Mouse (Mus musculus) CD4-positive, CD25-positive, alpha-beta regulatory T cell, adult 2 months (primary cell): Measurements from ENCODE around the gene Actl7b.

Source experiments
- DNase-seq: peaks from one replicate; pipeline ENCODE4 v3.0.0-alpha.2; 2012; ENCODE audit warnings: low read depth, low spot score

The Actl7b gene

DNA sequence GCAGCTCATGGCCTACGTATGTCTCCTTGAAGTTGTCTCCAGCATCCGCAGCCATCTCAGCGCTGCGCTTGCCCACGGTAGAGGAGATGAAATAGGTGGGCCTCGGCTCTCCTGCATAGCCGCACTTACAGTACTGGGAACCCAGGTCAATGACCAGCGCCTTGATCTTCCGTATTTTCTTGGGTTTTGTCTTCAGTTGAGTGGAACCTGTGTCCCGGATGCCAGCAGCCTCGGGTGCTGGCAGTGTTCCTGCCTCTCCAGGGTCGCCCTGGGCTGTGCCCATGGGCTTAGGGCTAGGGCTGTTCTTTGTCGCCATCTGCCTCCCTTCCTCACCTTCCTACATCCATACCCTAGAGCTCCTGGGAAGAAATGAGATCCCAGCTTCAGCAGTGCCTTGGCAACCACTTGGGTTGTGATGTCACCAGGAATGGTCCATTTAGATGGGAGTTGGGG, at the start of gene Actl7b:
Actl7b (minus strand) TSS at position 403 of the 453 bp plus-strand sequence.
- DNase-seq: no peak

DNA sequence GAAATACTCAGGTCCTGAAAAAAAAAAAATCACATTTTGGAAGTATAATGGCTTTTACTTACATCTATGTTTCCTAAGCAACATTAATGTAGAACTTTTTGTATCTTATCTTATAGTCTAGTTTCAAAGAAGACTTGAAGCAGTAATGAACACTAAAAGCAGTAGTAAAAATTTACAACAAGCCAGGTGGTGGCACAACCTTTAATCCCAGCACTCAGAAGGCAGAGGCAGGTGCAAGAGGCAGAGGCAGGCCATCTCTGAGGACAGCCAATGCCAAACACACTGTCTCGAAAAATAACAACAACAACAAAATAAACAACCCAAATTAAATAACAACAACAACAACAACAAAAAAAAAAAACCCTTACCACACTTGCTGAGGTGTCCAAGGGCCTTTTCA, 29.8 kb upstream of the Actl7b start:
- no peak for DNase-seq

DNA sequence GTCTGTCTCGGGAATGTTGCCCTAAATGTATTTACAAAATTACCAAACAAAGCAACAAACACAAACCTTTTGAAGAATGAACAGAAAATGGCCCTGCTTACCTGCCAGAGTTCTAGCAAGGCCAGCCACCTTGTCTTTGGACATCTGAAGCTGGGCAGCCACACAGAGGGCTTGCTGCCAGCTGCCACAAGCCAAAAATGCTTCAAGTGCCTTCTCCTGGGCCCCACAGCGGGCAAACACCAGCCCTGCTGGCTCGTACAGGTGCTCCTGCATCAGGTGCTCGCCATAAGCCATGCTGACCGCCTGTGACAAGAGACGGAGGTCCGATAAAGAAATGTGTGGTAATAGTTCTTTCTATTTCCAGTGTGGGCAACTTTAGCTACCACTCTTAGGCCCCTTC, 27.7 kb upstream of the Actl7b start:
- DNase-seq: no peak

DNA sequence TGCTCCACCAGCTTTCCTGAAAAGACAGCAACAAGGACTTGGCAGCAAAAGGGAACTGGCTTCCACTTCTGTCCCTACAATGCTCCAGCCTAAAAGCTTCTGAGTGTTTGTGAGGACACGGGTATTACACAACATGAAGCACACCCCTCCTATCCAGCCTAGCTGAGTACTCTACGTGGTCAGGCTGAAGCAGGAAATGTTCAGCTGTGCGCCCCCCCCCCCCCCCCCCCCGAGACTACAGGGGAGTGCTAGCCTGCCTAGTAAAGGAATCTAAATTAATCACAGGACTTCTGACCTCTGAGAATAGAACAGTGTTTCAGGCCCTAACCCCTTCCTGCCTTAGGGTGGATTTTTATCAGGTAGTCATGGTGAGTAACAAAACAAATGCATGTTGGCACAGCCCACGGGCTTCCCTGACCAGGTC, 26.6 kb upstream of the Actl7b start:
- no peak for DNase-seq

DNA sequence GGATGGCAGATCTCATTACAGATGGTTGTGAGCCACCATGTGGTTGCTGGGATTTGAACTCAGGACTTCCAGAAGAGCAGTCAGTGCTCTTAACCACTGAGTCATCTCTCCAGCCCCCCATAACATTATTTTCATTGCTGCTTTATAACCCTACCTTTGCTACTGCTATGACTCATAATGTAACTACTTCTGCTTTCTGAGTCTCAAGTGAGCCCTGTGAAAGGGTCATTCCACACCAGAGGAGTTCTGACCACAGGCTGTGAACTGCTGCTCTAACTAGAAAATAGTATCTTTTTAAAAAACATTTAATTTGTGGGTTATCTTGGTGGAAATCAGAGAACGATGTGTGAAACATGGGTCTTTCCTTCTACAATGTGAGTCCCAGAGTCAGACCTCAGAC, 16.4 kb upstream of the Actl7b start:
- DNase-seq: no peak

DNA sequence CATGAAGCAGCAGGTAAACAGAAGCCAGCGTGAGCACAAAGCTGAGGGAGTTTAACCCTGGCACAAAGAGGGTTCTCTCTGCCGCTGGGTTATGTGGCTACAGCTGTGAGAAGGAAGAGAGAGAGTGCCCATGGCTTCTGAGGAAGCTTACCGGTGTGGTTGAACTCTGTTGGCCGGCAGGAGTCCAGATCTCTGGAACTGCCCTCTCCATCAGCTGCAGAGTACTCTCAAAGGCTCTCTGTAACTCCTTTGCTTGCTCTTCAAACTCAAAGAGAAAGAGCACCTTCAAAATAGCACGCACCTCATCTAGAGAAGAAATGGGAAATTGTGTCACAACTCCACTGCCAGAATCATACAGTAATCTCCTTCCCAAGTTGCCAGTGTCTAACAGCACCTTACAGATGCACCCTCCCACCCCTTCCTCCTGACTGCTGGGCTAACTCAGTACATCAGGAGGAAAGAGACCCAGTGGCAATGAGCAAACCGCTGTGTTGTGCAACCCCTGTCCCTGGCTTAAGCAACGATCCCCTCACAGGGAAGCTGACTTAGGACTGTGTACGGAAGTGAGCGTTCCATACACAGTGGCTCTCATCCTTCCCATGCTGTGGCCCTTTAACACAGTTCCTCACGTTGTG, 15.8 kb upstream of the Actl7b start:
- no peak for DNase-seq

DNA sequence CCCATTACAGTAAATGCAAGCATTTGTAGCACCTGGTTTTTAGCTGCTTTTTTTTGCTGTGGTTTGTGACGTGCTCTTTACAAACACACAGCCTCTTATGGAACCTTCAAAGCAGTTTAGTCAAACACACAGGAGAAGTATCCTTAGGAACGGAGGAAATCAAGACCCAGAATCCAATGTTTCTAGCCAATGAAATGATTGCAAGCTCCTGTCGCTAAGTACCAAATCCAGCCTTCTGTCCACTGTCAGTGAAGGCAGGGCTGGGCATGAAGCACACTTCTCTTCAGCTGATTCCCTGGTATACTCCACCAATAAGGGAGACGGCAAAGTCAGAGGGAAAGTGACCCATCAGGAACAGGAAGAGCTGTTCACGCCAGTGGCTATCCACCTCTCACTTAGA, 14.8 kb upstream of the Actl7b start:
- no peak for DNase-seq

DNA sequence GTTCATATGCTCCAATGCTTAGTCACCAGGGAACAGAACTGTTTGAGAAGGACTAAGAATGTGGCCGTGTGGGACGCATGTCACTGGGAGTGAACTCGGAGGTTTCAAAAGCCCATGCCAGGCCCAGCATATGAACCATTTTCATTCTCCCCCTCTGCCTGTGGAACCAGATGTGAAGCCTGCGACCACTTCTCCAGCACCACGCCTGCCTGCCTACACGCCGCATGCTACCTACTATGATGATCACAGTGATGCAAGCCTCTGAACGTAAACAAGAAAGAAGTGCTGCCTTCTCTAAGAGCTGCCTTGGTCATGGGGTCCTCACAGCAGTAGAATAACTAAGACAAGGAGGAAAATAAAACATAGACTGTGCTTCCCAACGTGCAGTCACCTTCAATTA, 6.2 kb upstream of the Actl7b start:
- DNase-seq: no peak

DNA sequence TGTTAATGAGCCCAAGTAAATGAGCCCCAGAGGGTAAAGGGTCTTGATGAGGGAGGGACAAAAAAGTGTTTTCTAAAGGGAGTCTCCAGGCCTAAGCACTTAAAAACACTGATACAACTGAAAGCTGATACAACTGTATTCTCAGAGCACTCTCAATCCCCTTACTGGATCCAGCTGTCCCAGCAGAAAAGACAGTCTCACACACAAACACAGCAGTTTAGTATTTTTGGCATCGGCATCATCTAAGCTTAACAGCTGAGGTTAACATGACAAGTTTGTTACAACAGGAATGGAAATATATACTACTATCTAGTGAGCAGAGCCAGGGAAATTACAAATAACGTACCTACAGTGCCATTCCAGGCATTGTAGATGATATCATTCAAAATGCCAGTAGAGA, 5.1 kb upstream of the Actl7b start:
- no peak for DNase-seq

DNA sequence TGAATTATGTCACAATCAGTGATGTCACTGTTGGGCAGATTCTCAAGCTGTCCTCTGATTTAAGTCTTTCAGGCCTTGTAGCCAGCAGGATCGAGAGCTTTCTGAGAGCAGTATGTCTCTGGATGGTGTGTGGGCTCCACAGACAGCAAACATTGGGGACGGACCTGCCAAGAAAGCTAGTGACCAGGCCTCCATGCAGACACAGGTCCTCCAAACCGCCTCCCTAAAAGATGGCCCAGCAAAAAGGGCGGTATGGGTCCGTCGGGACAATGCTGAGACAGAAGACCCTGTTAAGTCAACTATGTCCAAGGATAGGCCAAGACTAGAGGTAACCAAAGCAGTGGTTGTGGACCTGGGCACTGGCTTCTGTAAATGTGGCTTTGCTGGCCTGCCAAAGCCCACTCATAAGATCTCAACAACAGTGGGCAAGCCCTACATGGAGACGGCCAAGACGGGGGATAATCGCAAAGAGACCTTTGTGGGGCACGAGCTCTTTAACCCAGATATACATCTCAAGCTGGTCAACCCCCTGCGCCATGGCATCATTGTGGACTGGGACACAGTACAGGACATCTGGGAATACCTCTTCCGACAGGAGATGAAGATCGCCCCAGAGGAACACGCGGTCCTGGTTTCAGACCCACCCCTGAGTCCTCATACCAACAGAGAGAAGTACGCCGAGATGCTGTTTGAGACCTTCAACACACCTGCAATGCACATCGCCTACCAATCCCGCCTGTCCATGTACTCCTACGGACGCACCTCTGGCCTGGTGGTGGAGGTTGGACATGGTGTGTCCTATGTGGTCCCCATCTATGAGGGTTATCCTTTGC, 2.3 kb upstream of the Actl7b start, which contains the start of gene Actl7a:
Actl7a (plus strand) TSS at position 51 of the 833 bp plus-strand sequence.
- no peak for DNase-seq

DNA sequence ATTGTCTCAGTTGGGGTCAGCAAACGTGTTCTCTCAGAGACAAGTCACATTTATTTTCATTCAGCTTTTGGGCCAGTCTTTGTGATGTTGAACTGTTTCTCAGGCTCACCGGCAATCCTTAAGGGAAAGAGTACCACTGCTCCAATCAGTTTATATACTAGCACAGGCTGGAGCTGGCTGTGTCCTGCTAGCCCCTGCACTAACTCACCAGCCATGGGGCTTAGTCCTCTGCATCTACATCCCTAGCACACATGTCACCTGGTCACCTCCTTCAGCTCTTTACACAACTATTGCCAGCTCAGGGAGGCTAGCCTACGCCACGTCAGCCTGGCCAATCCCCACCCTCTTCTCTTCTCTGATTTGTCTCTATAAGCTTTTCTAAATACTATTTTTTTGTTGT, 1.5 kb upstream of the Actl7b start:
- DNase-seq: no peak

DNA sequence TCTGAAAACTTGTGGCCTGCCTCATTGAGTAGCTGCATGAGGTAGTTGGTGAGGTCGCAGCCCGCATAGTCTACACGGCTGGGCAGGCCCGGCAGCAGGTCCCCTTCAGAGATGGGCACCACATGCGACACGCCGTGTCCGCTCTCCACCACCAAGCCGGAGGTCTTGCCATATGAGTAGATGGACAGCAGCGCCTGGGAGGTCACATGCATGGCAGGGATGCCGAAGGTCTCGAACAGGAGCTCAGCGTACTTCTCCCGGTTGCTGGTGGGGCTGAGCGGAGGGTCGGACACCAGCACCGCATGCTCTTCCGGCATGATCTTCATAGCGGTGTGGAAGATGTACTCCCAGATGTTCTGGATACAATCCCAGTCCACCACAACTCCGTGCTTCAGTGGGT, 632 bp downstream of the Actl7b start:
- DNase-seq: no peak

DNA sequence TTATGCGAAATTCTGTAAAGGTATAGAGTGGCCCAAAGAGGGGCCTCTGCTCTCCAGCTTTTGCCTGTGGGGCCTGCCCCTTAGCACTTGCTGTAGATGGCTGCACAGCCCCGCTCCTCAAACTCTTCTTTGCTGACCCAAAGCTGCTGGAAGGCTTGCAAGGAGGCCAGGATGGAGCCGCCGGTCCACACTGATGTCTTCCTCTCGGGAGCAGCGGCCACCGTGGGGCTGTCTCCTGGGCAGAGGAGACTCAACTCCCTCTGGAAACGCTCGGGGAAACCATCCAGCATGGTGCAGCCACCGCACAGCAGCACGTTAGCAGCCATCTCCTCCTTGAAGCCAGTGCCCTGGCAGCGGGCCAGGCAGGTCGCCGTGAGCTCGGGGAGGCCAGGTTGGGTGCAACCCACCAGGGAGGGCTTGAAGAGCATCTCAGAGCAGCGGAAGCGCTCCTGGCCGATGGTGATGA, 1.2 kb downstream of the Actl7b start, which contains the start of gene Gm26657:
Gm26657 (plus strand) TSS at position 51 of the 466 bp plus-strand sequence.
- DNase-seq: no peak

DNA sequence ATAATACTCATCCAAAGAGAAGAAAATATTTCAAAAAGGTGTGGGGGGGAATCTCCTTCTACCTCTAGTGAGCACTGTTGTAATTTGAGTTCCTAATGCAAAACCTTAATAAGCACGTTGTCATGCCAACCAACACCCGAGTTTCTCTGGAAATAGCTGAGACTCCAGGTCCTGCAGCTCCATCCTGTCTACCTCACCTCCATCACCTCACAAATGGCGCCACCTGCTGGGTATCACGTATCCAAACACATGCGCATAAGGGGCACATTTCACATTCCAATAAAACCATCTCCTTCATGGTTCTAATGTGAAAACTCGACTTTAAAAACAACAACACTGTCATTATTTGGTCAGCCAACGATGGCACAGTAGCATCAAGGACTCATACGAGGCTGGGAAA, 15.4 kb downstream of the Actl7b start:
- peak; percentile 34 for DNase-seq

DNA sequence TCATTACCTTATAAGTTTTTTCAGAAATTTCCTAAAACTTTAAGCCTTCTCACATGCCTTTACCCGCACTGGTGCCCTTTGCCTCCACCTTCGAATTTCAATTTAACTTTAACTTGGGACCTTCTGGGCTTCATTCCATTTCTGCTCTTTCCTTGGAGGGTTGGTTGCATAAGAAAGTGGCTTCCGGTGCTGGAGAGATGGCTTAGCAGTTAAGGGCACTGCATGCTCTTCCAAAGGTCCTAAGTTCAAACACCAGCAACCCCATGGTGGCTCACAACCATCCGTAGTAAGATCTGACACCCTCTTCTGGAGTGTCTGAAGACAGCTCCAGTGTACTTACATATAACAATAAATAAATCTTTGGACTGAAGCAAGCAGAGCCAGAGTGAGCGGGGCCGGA, 18.0 kb downstream of the Actl7b start:
- no peak for DNase-seq

DNA sequence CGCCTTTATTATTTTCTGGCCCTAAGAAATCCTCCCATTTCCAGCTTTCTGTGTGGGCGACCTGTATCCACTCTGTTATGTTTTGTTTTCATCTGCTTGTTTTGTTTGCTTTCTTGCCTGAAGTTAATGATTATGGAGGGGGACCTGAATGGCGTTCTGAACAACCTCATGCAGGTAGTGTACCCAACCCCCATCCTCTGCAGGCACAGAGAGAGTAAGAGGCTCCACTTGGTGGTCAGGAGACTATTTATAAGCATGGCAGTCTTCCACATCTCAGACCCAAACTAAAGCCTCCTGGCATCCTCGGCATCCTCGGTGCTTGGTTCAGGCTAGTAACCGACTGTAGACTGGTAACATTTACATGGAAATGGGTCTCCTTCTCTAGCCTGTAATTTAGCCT, 18.9 kb downstream of the Actl7b start:
- DNase-seq: no peak

DNA sequence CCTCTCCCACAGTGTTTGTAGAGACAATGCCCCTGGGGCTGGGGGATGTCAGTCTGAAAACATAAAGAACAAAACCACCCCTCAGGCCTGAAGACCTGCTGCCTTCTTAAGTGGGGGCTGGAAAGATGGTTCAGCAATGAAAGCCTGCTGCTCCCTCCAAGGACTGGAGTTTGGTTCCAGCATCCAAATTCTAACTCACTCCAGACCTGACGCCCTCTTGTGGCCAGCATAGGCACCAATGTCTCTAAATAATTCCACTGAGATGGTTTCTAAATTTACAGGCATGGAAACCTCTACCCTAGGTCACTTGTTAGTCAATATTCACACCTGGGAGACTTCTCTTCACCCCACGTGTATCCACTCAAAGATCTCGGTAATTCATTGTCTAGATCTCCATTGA, 19.8 kb downstream of the Actl7b start:
- DNase-seq: peak; percentile 43

DNA sequence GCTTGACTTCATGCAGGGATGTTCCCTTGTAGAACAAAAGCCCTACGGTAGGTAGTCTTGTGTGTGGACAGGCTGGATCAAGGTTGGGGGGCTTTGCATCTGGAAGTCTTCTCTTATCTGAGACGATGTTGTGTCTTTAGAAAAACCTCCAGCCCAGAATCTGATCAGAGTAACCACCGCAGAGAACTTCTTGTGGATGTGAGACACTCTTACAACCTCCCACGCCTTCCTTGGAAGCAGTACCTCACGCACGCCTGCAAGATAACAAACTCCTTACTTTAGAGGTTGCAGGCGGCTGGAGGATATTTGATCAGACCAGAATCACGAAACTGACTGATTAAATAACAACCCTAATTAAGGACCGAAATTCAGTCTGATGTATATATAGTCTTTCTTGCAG, 20.8 kb downstream of the Actl7b start:
- no peak for DNase-seq

DNA sequence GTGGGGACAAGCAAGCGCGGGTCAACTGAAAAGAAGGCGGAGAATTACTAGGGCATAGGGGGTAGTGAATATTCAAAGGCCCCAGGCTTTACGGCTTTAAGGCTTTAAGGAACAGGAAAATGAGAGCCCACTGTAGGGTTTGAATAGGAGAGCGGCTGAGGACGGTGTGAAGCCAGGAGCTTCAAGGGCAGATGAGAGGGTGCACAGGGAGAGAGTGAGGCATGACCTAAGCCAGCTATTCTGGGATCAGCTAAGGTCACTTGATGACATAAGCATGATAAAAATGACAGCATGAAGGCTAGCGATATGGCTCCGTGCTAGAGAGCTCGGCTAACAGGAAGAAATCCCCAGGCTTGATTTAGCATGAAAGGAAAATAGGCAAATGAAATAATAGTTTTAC, 21.8 kb downstream of the Actl7b start:
- DNase-seq: no peak

DNA sequence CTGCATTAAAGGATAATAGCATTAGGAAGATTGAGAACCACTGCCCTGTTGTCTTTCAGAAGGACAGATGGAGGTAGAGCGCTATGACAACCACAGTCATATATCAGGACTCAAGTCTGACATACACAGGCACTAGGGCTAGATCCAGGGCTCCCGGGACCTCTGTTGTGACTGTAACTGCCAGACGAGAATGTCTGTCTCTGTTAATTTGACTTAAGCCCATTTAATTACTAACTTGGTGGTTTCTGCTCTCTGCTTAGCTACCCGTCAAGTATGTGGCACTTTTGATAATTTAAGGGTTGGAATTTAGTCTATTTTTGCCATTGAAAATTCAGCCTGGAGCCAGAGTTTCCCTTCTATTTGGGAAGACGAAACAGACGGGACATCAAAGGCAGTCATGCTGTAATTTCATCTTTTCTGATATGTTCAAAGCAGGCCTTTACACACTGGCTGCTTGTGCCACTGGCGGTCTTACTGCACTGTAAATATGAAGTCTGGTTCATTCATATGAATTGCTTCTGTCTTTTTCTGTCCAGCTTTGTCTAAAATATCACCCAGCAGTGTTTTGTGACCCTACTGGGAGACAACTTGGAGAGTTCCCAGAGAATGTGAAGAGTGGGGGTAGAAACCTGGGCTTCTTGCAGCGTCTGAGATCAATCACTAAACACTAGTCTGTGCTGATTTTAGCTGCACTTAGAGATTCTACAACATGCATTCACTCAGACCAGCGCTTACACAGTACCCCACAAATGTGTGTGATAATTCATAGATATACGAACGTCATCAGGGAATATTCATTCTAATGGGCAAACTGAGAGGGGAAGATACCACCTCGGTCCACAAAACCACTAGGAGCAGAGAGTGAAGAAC, 22.4 kb downstream of the Actl7b start:
- DNase-seq: no peak

DNA sequence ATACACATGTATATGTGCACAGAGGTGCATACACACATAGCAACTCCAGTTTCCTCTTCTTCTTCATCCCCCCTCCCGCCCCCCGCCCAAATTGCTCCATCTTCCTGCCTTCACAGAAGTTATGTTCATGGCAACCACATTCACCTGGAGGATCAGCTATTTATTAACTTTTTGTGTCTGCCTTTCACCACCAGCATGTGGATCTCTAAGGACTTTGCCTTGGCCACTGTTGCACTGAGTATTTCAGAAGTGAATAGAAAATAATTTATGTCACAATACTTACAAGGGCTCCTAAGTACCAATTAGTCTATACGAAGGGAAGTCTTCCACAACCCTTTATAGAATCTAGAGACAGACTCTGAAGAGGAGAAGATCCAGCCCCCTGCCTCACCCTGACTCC, 23.3 kb downstream of the Actl7b start:
- no peak for DNase-seq

DNA sequence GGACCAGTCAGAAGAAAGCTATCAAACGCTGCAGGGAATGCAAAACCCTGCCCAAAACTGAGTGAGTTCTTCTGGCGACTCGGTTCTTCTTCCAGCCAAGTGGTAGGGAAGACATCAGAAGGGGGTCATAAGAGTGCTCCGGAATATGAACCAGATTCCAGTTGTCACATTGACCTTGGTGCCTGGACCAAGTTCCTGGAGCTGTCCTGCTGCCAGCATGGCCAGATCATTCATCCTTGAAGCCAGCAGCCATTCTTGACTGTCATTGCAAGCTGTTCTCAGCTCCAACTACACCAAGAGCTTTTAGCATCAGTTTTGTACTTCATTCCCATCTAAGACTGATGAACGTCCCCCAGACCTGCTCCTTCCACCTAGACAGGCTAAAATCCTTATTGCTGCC, 24.4 kb downstream of the Actl7b start:
- no peak for DNase-seq
